Mouse (Mus musculus): ENCODE data around the gene Pard3b.

GRCm38 (mm10) chr1:61928131-61928761 lies 289.6 kb downstream of the Pard3b start:
- TF ChIP-seq EP300 (IDR thresholded peaks at IDR 0.05; ENCODE audit: low read depth), result no peak
- no peak for TF ChIP-seq CTCF (IDR thresholded peaks at IDR 0.05; ENCODE audit: low read depth)
